Mouse (Mus musculus) neural tube, embryonic 10.5 days (tissue): ENCODE data around the gene Gm20715.
"Not testable (repeated sequence)": the region's sequence is repeated elsewhere in the genome, so short reads cannot be mapped to it uniquely, and the experiment has no call there.

Experiments used
- DNase-seq: peaks from one replicate; pipeline ENCODE4 v3.0.0-alpha.2; 2017; ENCODE audit warnings: low spot score; ENCODE audit errors: extremely low spot score

Gene Gm20715

DNA sequence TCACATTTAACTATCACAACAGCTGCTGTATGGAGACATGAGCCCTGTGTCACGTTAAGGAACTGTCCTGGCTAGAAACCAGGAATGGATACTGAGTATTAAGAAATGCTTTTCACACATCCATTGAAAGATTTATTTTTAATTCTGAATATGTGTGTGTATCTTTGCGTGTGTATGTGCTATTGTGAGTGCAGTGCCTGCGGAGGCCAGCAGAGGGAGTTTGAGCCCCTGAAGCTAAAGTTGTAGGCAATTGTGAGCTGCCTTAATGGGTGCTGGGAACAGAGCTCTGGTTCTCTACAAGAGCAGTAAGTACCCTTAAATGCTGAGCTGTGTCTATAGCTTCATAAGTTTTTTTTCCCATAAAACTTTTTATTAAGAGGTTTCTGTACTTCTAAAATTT lies 19.3 kb downstream of the Gm20715 start:
- DNase-seq = no peak

DNA sequence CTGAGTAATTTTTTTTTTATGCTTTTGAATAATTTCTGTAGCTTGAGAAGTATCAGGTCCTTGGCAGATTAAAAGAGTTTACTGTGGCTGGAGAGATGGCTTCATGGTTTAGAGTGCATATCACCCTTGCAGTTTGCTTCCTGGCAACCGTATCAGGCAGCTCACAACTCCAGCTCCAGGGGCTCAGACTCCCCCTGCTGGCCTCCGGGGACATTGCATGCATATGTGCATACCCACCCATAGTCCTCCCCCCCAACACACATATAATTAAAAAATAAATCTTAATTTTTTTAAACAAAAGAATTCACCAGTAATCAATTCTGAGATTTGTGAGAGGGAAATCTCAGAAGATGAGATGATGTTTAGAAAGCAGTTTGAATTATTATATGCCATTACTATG lies 20.3 kb downstream of the Gm20715 start:
- no peak for DNase-seq

GRCm38 (mm10) chr7:6438388-6438787 lies 28.3 kb downstream of the Gm20715 start, which contains the start of gene Olfr1344:
Gene Olfr1344, plus strand, starts transcription at chr7:6438688.
- no peak for DNase-seq

GRCm38 (mm10) chr7:6441173-6441572 lies 31.1 kb downstream of the Gm20715 start:
- DNase-seq = no peak

DNA sequence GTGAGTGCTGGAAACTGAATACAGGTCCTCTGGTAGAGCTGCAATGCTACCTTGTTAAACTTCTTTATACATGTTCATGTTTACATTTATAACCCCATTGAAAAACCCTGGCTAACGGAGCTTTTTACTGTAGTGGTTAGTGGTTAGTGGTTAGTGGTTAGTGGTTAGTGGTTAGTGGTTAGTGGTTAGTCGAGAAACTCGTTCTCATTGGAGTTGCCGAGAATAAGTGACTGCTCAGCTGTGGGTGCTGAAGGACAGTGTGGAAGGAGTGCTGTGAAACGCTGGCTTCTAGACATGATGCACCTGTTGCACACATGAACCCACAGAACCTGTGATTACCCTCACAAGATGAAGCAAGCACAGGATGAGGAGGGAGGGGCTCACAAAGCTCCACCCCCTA lies 37.7 kb downstream of the Gm20715 start:
- DNase-seq = no peak

GRCm38 (mm10) chr7:6455868-6456267 lies 45.8 kb downstream of the Gm20715 start, which contains the start of gene Olfr1336:
Gene Olfr1336, plus strand, starts transcription at chr7:6456168.
- DNase-seq = no peak

- no peak for DNase-seq
These were observed 46.3 kb downstream of the Gm20715 start for GRCm38 (mm10) chr7:6456399-6456798.

- no peak for DNase-seq
These were observed 56.9 kb downstream of the Gm20715 start, which contains the start of gene Olfr1346 for GRCm38 (mm10) chr7:6466951-6467350. Gene Olfr1346, plus strand, starts transcription at chr7:6467101.

DNA sequence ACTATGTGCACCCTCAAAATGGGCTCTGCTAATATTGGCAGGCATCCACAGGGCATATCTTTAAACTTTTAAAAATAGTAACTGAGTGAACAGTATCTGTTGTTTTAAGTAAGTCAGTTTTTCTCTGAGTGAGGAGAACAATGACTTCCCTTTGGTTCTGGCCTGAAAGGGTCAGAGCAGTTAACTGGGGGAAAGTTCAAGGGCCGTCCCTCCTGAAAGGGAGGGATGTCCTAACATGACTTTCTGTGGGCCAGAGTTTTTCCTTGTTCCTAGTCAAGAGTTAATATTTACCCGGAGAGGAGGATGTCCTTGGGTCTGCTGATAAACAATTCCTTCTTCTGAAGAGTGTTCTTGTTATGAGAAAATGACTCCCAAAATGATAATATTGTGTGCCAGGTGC lies 67.6 kb downstream of the Gm20715 start:
- DNase-seq = not testable (repeated sequence)

GRCm38 (mm10) chr7:6486841-6487240 lies 76.8 kb downstream of the Gm20715 start, which contains the start of gene Olfr5:
Gene Olfr5, minus strand, starts transcription at chr7:6486941.
- no peak for DNase-seq
